Mouse (Mus musculus) R1 (cell line): Measurements from ENCODE around the gene Mgat3.

Experiments used
- DNase-seq: peaks from one replicate; pipeline ENCODE4 v3.0.0-alpha.2; 2018; ENCODE audit warnings: low read depth, low spot score

Gene Mgat3

GRCm38 (mm10) chr15:80173001-80173771 is at the start of gene Mgat3:
Gene Mgat3 (plus strand): TSS chr15:80173721.
- peak; percentile 70 for DNase-seq

- DNase-seq = no peak
Observed at GRCm38 (mm10) chr15:80124651-80125050, 48.9 kb upstream of the Mgat3 start.

GRCm38 (mm10) chr15:80127191-80127590 is 46.3 kb upstream of the Mgat3 start:
- DNase-seq = peak; percentile 49

GRCm38 (mm10) chr15:80129982-80130381 is 43.5 kb upstream of the Mgat3 start:
- DNase-seq = no peak

- DNase-seq = no peak
Observed at GRCm38 (mm10) chr15:80130689-80131088, 42.8 kb upstream of the Mgat3 start.

GRCm38 (mm10) chr15:80131421-80131820 is 42.1 kb upstream of the Mgat3 start:
- no peak for DNase-seq

- DNase-seq = no peak
Observed at GRCm38 (mm10) chr15:80132452-80132851, 41.1 kb upstream of the Mgat3 start.

GRCm38 (mm10) chr15:80132993-80133586 is 40.4 kb upstream of the Mgat3 start, which contains the start of gene Tab1:
Gene Tab1 (plus strand): TSS chr15:80133127.
- DNase-seq = peak; percentile 95

- no peak for DNase-seq
Observed at GRCm38 (mm10) chr15:80133682-80134449, 39.7 kb upstream of the Mgat3 start.

GRCm38 (mm10) chr15:80134450-80134847 is 39.1 kb upstream of the Mgat3 start:
- no peak for DNase-seq

- no peak for DNase-seq
Observed at GRCm38 (mm10) chr15:80135499-80135898, 38.0 kb upstream of the Mgat3 start.

GRCm38 (mm10) chr15:80136645-80137044 is 36.9 kb upstream of the Mgat3 start:
- DNase-seq = no peak

- DNase-seq = no peak
Observed at GRCm38 (mm10) chr15:80137945-80138791, 35.4 kb upstream of the Mgat3 start.

GRCm38 (mm10) chr15:80140302-80140701 is 33.2 kb upstream of the Mgat3 start:
- no peak for DNase-seq

- no peak for DNase-seq
Observed at GRCm38 (mm10) chr15:80140878-80141277, 32.6 kb upstream of the Mgat3 start.

GRCm38 (mm10) chr15:80142130-80142529 is 31.4 kb upstream of the Mgat3 start:
- DNase-seq = peak; percentile 80

GRCm38 (mm10) chr15:80143760-80144159 is 29.8 kb upstream of the Mgat3 start:
- DNase-seq = peak; percentile 60

- no peak for DNase-seq
Observed at GRCm38 (mm10) chr15:80145397-80145796, 28.1 kb upstream of the Mgat3 start.

GRCm38 (mm10) chr15:80146153-80146552 is 27.4 kb upstream of the Mgat3 start:
- DNase-seq = peak; percentile 43

GRCm38 (mm10) chr15:80147090-80147489 is 26.4 kb upstream of the Mgat3 start:
- DNase-seq = no peak

GRCm38 (mm10) chr15:80147511-80147910 is 26.0 kb upstream of the Mgat3 start:
- no peak for DNase-seq
